Mouse (Mus musculus) ES-Bruce4 (cell line): ENCODE measurements around the gene Xpo5.

Source experiments
- CTCF ChIP-seq: IDR thresholded peaks from one replicate; pipeline ENCODE4 v1.8.1; 2011; ENCODE audit warnings: low read depth, low read length
- EP300 ChIP-seq: IDR thresholded peaks from 2 replicates; pipeline ENCODE4 v1.6.1; 2011; ENCODE audit warnings: low read depth, low read length; ENCODE audit not compliant: insufficient read depth
- POLR2A ChIP-seq: IDR thresholded peaks from one replicate; pipeline ENCODE4 v1.8.1; 2011; ENCODE audit warnings: low read length; ENCODE audit not compliant: insufficient read depth

DNA sequence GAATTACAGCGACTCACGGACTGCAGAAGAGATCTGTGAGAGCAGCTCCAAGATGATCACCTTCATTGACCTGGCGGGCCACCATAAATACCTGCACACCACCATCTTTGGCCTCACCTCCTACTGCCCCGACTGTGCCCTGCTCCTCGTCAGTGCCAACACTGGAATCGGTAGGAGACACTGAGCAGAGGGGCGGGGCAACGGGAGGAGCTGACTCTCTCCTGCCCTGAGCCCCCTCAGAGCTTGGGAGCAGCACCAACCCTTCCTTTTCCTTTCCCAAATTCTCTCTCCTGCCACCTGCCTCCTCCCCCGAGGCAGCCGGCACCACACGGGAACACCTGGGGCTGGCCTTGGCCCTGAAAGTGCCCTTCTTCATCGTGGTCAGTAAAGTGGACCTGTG lies 37.1 kb upstream of the Xpo5 start:
- no peak for TF ChIP-seq CTCF
- no peak for TF ChIP-seq EP300
- no peak for TF ChIP-seq POLR2A
